Mouse (Mus musculus): Measurements from ENCODE around the gene Dlx6. TPM values are rescaled to one million over a fixed set of nuclear protein-coding genes. Genes with fewer than 3 reads are reported as not detected.

The Dlx6 gene
- polyA plus RNA-seq, 1 experiment from 2014 or later = not detected

DNA sequence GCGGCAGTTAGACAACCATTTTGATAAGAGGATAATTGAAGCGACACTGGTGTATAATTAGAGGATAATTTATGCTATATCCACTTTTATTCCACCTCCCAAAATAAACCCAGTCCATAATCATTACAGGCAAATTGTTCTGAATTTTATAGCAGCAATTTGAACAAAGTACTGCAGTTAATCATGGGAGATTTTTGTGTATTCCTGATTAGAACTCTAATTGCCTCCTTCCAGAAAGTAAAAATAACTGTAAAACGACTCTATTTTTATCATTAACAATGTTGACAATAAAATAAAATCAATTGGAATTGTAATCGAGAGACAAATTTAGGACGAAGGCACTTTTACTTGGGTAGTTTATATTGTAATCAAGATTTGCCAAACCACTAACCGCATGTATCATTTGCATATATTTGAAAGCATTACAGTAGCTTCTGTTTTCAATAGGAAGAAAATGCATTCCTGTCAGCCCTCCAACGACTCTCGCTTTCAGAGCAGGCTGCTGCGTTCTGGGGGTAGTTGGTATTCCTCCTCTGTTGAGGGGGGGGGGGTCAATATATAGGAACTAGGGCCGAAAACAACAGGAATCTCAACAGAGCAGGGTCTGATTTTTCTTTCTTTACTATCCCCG lies 1.2 kb upstream of the Dlx6 start:
- Histone ChIP-seq H3K4me2 (ENCODE audit: low read length) (peak overlapping the region; percentile 58), H3K27me3 (ENCODE audit: control insufficient read depth, insufficient read depth, low read length) (peaks cover 91% of the 10 kb centered on the region), H3K4me1 (ENCODE audit: control insufficient read depth, insufficient read depth, low read length) (peaks cover 6% of the 10 kb centered on the region; the same call in 1 of the 2 replicates), H3K27ac (replicated peaks; ENCODE audit: low read depth, low read length) (no peak overlapping the region), H3K36me3 (ENCODE audit: control insufficient read depth, insufficient read depth, low read length) (no peaks in the 10 kb centered on the region), H3K9me3 (ENCODE audit: control insufficient read depth, low read length) (no peaks in the 10 kb centered on the region), H3K4me3 (replicated peaks; ENCODE audit: low read depth, low read length) (peak overlapping the region; percentile 35; the same call in 1 of the 2 replicates), H3K9ac (replicated peaks; ENCODE audit: low read length) (no peak overlapping the region)
- DNase-seq (peak; percentile 43), ATAC-seq (ENCODE audit: low FRiP score, low TSS enrichment) (no peak)
- 2% methylated on average over 11 of the region's 11 CpGs for WGBS

DNA sequence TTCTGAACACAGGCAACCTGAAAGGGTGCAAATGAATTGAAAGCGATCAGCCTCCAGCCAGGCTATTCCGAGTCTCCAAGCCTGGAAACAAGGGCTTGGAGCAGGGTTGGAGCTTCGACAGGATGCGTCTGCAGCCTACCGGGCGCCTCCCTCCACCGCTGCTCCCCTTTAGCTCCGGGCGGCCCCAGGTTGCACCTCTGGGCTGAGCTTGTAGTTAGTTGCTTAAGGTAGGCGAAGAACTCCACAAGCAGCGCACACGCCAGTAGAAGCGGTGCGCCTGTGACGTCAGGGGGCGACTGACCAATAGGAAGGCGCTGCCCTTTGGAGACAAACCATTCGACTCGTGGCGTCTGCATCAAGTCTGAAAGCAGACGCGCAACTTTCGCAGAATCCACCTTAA lies 523 bp upstream of the Dlx6 start:
- ATAC-seq (ENCODE audit: low FRiP score, low TSS enrichment) (peak; percentile 74; the same call in 1 of the 2 replicates), DNase-seq (peak; percentile 86)
- Histone ChIP-seq H3K4me3 (replicated peaks; ENCODE audit: low read depth, low read length) (peak overlapping the region; percentile 35), H3K36me3 (ENCODE audit: control insufficient read depth, insufficient read depth, low read length) (no peaks in the 10 kb centered on the region), H3K27me3 (ENCODE audit: control insufficient read depth, insufficient read depth, low read length) (peaks cover 90% of the 10 kb centered on the region), H3K9me3 (ENCODE audit: control insufficient read depth, low read length) (no peaks in the 10 kb centered on the region), H3K27ac (replicated peaks; ENCODE audit: low read depth, low read length) (no peak overlapping the region), H3K9ac (replicated peaks; ENCODE audit: low read length) (no peak overlapping the region), H3K4me2 (ENCODE audit: low read length) (peak overlapping the region; percentile 58), H3K4me1 (ENCODE audit: control insufficient read depth, insufficient read depth, low read length) (peaks cover 6% of the 10 kb centered on the region; the same call in 1 of the 2 replicates)
- WGBS = under 1% methylated on average over 23 of the region's 23 CpGs

DNA sequence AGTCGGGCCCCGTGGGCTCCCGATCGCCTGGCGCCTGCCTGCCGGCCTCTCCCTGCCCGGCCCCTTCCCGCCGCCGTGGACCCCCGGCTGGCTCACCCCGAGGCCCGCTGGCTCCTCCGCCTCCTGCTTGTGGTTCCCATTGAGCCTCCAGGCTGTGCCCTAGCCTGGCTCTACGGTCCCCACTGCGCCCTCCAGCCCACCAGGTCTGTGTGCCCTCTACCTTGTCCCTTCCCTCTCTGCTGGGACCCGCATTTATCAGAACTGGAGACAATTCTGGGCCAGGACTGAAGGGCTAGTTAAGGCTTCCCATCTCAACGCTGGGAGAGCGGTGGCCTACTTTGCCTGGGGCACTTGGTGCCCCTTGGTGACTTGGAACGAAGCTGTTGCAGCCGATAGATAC lies 821 bp downstream of the Dlx6 start:
- Histone ChIP-seq H3K4me1 (ENCODE audit: control insufficient read depth, insufficient read depth, low read length) (peaks cover 6% of the 10 kb centered on the region; the same call in 1 of the 2 replicates), H3K9me3 (ENCODE audit: control insufficient read depth, low read length) (no peaks in the 10 kb centered on the region), H3K27me3 (ENCODE audit: control insufficient read depth, insufficient read depth, low read length) (peaks cover 86% of the 10 kb centered on the region), H3K9ac (replicated peaks; ENCODE audit: low read length) (0 out of 2 replicates have a peak overlapping the region, but pooled peaks have one; percentile 29), H3K36me3 (ENCODE audit: control insufficient read depth, insufficient read depth, low read length) (no peaks in the 10 kb centered on the region), H3K27ac (replicated peaks; ENCODE audit: low read depth, low read length) (peak overlapping the region; percentile 56; the same call in 1 of the 2 replicates), H3K4me2 (ENCODE audit: low read length) (peak overlapping the region; percentile 58), H3K4me3 (replicated peaks; ENCODE audit: low read depth, low read length) (peak overlapping the region; percentile 35)
- DNase-seq (peak; percentile 26), ATAC-seq (ENCODE audit: low FRiP score, low TSS enrichment) (peak; percentile 47)
- WGBS = 0% methylated on average over 21 of the region's 21 CpGs

DNA sequence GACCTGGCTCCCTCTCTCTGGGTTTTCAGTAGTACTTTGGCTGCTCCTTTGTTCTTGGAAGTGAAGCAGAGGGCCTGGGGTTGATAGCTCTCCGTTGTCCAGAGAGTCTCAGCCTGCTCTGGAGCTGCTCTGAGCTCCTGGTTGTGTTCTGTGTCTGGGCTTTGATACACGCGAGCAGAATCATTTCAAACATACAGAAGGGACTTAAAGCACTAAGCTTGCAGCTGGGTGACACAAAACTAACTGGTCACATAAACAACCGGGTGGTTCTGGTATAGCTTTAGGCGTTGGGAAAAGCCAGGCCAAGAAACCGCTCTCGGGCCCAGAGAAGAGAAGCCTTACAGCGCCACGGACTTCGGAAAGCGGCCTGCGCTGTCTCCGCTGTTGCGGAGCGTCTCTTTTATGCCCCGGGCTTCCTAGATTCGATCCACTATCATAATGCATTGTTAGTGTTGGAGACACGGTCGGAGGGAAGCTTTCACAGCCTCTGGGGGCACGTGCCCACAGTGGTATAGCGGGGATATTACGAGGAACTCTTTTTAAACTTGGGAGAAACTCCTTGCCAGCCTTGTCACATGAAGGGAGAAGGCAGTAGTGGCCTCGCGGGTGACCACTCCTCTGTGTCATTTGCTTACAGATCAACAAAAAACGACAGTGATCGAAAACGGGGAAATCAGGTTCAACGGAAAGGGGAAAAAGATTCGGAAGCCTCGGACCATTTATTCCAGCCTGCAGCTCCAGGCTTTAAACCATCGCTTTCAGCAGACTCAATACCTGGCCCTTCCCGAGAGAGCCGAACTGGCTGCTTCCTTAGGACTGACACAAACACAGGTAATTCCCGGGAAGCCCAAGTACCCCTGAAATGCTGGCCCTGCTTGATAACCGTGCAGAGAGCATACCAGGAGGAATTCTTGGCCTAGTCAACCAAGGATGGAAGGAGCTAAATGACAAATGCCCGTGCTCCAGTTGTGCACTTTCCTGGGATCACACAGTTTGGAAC lies 1.6 kb downstream of the Dlx6 start:
- Histone ChIP-seq H3K4me2 (ENCODE audit: low read length) (no peak overlapping the region), H3K36me3 (ENCODE audit: control insufficient read depth, insufficient read depth, low read length) (no peaks in the 10 kb centered on the region), H3K27me3 (ENCODE audit: control insufficient read depth, insufficient read depth, low read length) (peaks cover 85% of the 10 kb centered on the region), H3K4me1 (ENCODE audit: control insufficient read depth, insufficient read depth, low read length) (peaks cover 6% of the 10 kb centered on the region; the same call in 1 of the 2 replicates), H3K9ac (replicated peaks; ENCODE audit: low read length) (no peak overlapping the region), H3K9me3 (ENCODE audit: control insufficient read depth, low read length) (no peaks in the 10 kb centered on the region), H3K4me3 (replicated peaks; ENCODE audit: low read depth, low read length) (peak overlapping the region; percentile 7), H3K27ac (replicated peaks; ENCODE audit: low read depth, low read length) (no peak overlapping the region)
- under 1% methylated on average over 36 of the region's 36 CpGs for WGBS
- DNase-seq (peak; percentile 59), ATAC-seq (ENCODE audit: low FRiP score, low TSS enrichment) (no peak)

DNA sequence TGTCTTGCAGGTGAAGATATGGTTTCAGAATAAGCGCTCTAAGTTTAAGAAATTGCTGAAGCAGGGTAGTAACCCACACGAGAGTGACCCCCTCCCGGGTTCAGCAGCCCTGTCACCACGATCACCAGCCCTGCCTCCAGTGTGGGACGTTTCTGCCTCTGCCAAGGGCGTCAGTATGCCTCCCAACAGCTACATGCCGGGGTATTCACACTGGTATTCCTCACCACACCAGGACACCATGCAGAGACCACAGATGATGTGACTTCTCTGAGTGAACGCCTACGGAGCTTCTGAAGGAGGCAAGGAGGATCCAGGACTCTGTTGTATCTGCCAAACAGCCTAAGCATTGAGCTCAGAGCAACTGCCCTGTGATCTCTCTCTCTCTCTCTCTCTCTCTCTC lies 3.9 kb downstream of the Dlx6 start:
- ATAC-seq (ENCODE audit: low FRiP score, low TSS enrichment) (no peak), DNase-seq (peak; percentile 8)
- under 1% methylated on average over 9 of the region's 9 CpGs for WGBS
- no peak overlapping the region for H3K9ac ChIP-seq (replicated peaks; ENCODE audit: low read length)
- H3K36me3 ChIP-seq (ENCODE audit: control insufficient read depth, insufficient read depth, low read length) = no peaks in the 10 kb centered on the region
- peaks cover 88% of the 10 kb centered on the region for H3K27me3 ChIP-seq (ENCODE audit: control insufficient read depth, insufficient read depth, low read length)
- no peak overlapping the region for H3K27ac ChIP-seq (replicated peaks; ENCODE audit: low read depth, low read length)
- no peaks in the 10 kb centered on the region for H3K9me3 ChIP-seq (ENCODE audit: control insufficient read depth, low read length)
- no peak overlapping the region for H3K4me3 ChIP-seq (replicated peaks; ENCODE audit: low read depth, low read length)
- no peak overlapping the region; the same call in 1 of the 2 replicates for H3K4me2 ChIP-seq (ENCODE audit: low read length)
- peaks cover 6% of the 10 kb centered on the region; the same call in 1 of the 2 replicates for H3K4me1 ChIP-seq (ENCODE audit: control insufficient read depth, insufficient read depth, low read length)

DNA sequence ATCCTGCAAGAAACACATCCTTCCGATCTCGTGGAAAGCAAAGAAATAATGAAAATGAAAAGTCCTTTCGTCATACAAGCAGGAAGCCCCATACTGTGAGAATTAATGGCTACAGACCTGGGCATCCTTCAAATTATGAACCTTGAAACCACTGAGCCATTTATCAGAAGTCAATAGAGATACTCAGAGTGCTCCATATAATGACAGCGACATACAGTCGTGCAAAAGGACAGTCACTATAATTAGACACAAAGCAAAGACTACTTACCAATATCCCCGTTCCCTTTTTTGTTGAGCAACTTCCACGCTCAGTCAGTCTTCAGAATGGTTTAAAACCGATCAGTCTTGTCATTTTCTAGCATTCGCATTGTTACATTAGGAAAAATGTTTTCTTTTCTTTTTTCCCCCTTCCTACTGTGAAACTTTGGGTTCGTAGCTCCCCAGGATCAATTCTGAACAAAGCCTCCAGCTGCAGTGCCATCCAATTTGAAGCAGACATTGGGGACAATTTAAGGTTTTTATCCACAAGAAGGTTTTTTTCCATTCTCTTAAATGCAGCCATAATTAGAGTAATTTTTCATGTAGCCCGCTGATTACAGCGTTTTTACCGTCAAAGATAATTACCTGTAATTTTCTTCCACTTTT lies 6.0 kb downstream of the Dlx6 start:
- Histone ChIP-seq H3K36me3 (ENCODE audit: control insufficient read depth, insufficient read depth, low read length) (no peaks in the 10 kb centered on the region), H3K27me3 (ENCODE audit: control insufficient read depth, insufficient read depth, low read length) (peaks cover 89% of the 10 kb centered on the region), H3K4me3 (replicated peaks; ENCODE audit: low read depth, low read length) (no peak overlapping the region), H3K4me2 (ENCODE audit: low read length) (no peak overlapping the region), H3K4me1 (ENCODE audit: control insufficient read depth, insufficient read depth, low read length) (no peaks in the 10 kb centered on the region), H3K9ac (replicated peaks; ENCODE audit: low read length) (no peak overlapping the region), H3K9me3 (ENCODE audit: control insufficient read depth, low read length) (no peaks in the 10 kb centered on the region), H3K27ac (replicated peaks; ENCODE audit: low read depth, low read length) (no peak overlapping the region)
- DNase-seq (peak; percentile 49), ATAC-seq (ENCODE audit: low FRiP score, low TSS enrichment) (no peak)
- 4% methylated on average over 13 of the region's 13 CpGs for WGBS

DNA sequence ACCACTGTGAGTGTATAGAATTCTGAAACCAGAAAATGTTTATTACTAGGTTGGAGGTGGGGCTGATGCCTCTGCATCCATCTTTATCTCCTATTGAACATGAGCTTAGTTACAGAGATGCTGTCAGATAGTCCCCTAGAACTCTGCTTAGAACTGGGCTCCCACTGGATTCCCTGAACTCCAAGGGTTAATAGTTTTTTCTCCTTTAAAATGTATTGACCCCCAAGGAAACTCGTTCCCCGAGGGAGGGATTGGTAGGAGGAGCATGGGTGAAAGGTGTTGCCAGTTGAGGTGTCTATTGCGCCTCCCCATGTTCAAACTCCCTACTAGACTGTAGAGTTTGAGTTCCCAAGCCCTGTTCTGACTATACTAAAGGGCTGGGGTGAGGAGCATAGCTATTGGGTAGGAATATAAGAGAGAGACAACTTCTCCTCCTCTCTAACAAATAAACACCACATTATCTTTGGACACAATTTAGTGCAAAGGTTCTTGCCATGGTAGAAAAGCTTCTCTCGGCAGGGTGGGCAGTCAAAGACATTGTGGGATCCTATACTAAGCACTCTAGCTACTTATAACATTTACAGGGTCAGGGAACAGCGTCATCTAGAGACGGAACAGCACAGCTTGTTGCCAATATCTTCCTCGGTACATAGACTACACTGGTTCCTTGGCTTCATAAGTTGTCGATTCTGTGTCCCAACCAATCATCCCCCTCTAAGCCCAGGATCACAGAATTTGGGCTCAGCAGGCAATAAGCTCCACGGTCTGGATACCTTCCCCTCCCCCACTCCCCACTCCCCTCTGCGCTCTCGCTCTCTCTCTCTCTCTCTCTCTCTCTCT lies 7.0 kb downstream of the Dlx6 start:
- H3K27me3 ChIP-seq (ENCODE audit: control insufficient read depth, insufficient read depth, low read length) = peaks cover 89% of the 10 kb centered on the region
- DNase-seq (peak; percentile 39), ATAC-seq (ENCODE audit: low FRiP score, low TSS enrichment) (no peak)
- no peaks in the 10 kb centered on the region for H3K9me3 ChIP-seq (ENCODE audit: control insufficient read depth, low read length)
- WGBS = under 1% methylated on average over 11 of the region's 11 CpGs
- H3K4me2 ChIP-seq (ENCODE audit: low read length) = no peak overlapping the region
- H3K4me1 ChIP-seq (ENCODE audit: control insufficient read depth, insufficient read depth, low read length) = no peaks in the 10 kb centered on the region
- H3K27ac ChIP-seq (replicated peaks; ENCODE audit: low read depth, low read length) = no peak overlapping the region
- no peak overlapping the region for H3K9ac ChIP-seq (replicated peaks; ENCODE audit: low read length)
- no peaks in the 10 kb centered on the region for H3K36me3 ChIP-seq (ENCODE audit: control insufficient read depth, insufficient read depth, low read length)
- H3K4me3 ChIP-seq (replicated peaks; ENCODE audit: low read depth, low read length) = no peak overlapping the region
